Mouse (Mus musculus) forelimb bud, embryonic 11.5 days (tissue): ENCODE measurements at regions not wholly inside any gene's neighbourhood (a gene's known extent, or its start where the extent isn't known, plus 50 kb on each side); places are given as distances from the start of the nearest gene placed in this dataset.

Experiments
- DNase-seq: peaks from one replicate; pipeline ENCODE4 v3.0.0-alpha.2; 2012; ENCODE audit warnings: low read depth, low spot score

DNA sequence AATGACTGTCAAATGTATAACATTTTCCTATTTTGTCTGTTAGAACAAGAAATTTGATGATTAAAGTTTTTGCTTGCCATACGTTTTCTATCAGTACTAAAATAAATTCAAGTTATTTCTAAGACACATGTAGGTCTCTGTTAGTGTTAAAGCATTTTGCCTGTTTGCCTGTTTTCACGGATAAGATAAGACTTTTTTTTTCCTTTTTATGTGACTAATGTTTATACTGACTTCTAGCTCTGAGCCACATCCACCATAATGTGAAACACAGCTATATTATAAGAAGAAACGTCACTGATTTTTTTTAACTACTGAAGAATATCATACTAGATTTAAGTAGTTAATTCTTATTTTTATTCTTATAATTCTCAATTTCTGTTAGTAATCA lies 1012.6 kb downstream of the Cdh8 start:
- DNase-seq, result no peak

GRCm38 (mm10) chr8:98402852-98403644 lies 1013.2 kb downstream of the Cdh8 start:
- DNase-seq, result no peak

GRCm38 (mm10) chr8:98381815-98382214 lies 1034.5 kb downstream of the Cdh8 start:
- no peak for DNase-seq

DNA sequence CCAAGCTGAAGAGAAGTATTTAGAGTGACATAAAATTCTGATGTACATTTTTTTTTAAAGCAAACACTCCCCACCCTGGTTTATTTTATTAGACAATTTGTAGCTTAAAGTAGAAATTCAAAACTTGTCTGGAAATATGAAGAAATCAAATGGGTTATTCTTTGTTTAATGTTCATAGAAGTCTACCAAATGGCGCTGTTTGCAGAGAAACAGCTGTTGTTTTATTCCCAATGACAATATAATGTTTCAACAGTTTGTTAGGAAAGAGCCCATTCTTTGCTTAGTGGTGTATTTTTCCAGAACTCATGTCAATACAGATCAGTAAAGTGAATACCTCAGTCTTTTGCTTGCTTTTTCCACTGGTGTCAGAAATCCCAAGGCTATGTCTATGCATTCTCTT lies 1035.9 kb downstream of the Cdh8 start:
- no peak for DNase-seq

GRCm38 (mm10) chr8:98377743-98378142 lies 1038.5 kb downstream of the Cdh8 start:
- DNase-seq, result no peak

- DNase-seq, result peak; percentile 30
Observed at GRCm38 (mm10) chr8:98372711-98373420, 1043.4 kb downstream of the Cdh8 start.

- DNase-seq, result no peak
Observed at GRCm38 (mm10) chr8:98365378-98366095, 1050.7 kb downstream of the Cdh8 start.

GRCm38 (mm10) chr8:98337279-98337678 lies 1079.0 kb downstream of the Cdh8 start:
- DNase-seq, result no peak

GRCm38 (mm10) chr8:98309405-98309990 lies 1106.8 kb downstream of the Cdh8 start:
- no peak for DNase-seq

GRCm38 (mm10) chr8:98294975-98295374 lies 1121.3 kb downstream of the Cdh8 start:
- no peak for DNase-seq

- DNase-seq, result no peak
Observed at GRCm38 (mm10) chr8:98260281-98260680, 1156.0 kb downstream of the Cdh8 start.

GRCm38 (mm10) chr8:98243328-98243926 lies 1172.8 kb downstream of the Cdh8 start:
- DNase-seq, result no peak

- DNase-seq, result no peak
Observed at GRCm38 (mm10) chr8:98214019-98214418, 1202.3 kb downstream of the Cdh8 start.
